Mouse (Mus musculus): Measurements from ENCODE around the gene Anpep. TPM values are rescaled to one million over a fixed set of nuclear protein-coding genes. Genes with fewer than 3 reads are reported as not detected.

Gene Anpep
- 10 to 100 TPM; 13.7 to 17.4 TPM for total RNA-seq (2021)

DNA sequence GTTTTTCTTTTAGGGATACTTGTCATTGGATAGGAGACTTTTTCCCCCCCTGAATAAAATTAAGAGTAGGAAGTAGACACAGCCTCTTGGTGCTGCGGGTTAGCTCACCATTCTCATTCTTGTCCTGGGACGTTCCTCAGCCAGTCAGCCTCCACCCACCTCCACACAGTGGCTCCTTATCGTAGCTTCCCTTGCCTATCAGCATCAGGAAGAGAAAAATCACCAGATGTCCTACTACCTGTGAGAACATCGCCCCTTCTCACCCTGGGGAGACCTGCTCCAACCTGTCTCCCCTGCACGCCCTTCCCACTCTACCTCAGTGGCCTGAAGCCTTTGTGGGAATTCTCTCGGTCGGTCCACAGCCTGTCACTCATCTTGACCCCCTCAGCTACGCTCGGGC is at the start of gene Anpep:
Gene Anpep (minus strand): TSS at position 249 of the 400 bp plus-strand sequence.
- intact Hi-C loops (cut with DNase I): no loop called here
- no peak for DNase-seq (ENCODE audit: low spot score)

DNA sequence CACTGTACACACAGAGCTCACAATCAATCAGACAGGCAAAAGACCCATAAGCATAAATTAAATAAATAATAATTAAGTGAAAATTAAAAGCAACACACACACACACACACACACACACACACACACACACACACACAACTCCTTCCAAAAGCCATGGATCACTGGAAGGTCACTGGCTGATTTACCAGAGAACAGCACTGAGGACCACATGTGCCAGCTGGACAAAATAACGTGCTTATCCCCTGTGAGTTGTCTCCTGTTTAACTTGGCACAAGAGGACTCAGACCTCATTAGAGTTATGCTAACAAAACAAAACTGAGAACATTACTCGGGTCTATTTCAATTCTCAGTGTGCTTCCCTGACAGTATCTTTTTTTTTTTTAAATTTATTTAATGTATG is 46.5 kb upstream of the Anpep start:
- peak; percentile 28 for DNase-seq (ENCODE audit: low spot score)
- intact Hi-C loops (cut with DNase I): no loop called here

DNA sequence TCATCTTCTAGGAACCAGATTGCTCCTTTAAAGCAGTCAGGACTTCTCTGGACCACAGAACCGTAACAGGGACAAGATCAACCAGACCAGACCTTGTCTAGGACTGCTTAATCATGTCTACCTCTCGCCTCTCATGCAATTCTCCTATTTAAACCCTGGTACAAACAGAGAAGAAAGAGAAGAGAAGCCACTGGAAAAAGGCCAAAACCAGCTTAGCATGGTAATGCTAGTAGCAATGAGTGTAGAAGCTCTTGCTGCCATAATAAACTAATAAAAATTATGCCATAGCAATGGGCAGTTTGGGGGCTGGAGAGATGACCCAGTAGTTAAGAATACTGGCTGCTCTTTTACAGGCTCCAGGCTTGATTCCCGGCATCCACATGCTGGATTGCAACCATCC is 46.1 kb upstream of the Anpep start:
- DNase-seq (ENCODE audit: low spot score): no peak
- intact Hi-C loops (cut with DNase I): no loop called here

DNA sequence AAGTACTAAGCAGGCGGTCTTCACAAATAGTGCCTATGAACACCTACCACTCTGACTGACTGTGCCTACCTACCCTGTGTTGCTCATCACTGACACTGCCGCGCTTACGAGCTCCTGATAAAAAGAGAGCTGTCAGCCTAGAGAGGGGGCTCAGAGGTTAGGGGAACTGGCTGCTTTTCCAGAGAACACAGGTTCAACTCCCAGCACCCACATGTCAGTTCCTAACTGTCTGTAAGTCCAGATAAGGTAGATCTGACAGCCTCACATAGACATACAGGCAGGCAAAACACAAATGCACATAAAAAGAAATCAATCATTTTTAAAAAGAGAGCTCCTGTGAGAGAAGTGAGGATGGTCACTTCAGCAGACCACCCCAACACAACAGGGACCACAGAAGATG is 44.3 kb upstream of the Anpep start:
- intact Hi-C loops (cut with DNase I): no loop called here
- no peak for DNase-seq (ENCODE audit: low spot score)

DNA sequence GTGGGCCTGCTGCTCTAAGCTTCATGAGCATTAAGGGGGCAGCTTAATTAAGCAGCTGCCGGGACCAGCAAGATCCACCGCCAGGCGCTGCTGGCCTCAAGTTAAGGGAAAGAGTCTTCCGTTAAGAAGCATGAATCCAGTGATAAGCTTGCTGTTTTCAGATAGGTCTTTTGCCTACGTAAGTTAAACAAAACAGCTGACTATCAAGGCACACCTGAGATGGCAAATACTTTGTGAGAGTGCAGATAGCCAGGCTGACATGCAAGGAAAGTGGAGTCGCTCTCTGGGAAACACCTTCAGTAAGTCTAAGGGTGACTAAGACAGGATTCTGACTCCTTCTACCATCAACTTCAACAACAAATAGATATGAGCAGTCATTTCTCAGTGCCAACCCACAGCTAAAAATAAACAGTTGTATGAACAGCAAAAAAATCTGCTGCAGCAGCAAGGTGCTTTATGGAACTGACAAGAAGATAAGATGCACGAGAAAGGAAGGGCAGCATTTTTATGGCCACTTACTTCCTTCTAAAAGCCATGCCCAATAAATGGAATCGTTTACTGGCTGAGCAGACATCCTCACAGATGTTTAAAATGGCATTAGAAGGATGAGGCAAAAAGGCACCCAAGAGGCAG is 42.4 kb upstream of the Anpep start:
- intact Hi-C loops (cut with DNase I): no loop called here
- no peak for DNase-seq (ENCODE audit: low spot score)

DNA sequence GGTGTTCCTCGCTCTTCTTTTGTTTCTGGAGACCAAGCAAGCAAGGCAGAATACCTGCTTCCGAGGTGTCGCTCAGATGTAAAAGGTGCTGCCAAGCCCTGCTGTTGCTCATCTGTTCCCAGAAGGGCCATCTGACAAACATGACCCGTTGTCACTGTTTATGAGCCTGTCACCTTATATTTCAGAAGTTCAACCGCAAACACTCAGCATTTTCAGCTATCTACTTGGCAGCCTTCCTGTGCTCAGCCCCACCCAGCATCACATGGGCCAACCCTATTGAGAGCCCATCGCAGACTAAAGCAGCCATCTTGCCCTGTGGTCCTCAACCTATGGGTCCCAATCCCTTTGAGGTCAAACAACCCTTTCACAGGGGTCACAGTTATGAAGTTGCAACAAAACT is 39.9 kb upstream of the Anpep start:
- DNase-seq (ENCODE audit: low spot score): no peak
- intact Hi-C loops (cut with DNase I): no loop called here

DNA sequence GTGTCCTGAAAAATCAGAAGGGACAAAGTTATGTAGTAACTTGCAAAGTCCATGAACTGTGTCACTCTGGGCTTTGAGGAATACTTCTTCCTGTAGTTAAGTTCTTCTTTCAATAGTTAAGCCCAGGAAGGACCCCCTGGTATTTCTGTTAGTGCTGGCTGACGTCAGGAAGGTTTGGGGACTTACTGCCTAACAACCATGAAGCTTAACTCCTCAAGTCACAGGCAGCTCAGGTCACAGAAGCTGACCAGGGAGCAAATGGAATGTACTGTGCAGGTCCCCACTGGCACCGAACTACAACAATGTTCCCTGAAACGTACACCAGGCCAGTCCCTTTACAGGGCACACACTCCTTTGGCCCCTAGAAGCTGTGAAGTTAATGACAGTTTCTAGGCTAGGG is 34.4 kb upstream of the Anpep start:
- intact Hi-C loops (cut with DNase I): no loop called here
- no peak for DNase-seq (ENCODE audit: low spot score)

DNA sequence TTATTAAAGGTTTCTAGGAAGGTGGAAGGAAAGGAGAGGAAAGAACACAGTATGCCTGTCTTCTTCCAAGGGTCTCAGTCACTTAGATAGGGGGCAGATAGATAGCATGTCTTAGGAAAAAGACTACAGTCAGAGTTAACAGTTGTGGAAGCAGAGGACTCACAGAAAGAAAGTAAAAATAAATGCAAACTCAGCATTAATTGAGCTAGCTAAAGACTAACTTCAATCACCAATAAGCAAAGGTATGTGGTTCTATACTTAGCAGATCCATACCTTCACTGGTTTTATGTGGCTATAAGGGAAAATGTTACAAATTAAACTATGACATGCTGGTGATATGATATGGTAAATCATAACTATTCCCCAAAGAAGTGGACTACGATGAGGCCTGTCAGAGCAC is 33.9 kb upstream of the Anpep start:
- DNase-seq (ENCODE audit: low spot score): no peak
- intact Hi-C loops (cut with DNase I): no loop called here

DNA sequence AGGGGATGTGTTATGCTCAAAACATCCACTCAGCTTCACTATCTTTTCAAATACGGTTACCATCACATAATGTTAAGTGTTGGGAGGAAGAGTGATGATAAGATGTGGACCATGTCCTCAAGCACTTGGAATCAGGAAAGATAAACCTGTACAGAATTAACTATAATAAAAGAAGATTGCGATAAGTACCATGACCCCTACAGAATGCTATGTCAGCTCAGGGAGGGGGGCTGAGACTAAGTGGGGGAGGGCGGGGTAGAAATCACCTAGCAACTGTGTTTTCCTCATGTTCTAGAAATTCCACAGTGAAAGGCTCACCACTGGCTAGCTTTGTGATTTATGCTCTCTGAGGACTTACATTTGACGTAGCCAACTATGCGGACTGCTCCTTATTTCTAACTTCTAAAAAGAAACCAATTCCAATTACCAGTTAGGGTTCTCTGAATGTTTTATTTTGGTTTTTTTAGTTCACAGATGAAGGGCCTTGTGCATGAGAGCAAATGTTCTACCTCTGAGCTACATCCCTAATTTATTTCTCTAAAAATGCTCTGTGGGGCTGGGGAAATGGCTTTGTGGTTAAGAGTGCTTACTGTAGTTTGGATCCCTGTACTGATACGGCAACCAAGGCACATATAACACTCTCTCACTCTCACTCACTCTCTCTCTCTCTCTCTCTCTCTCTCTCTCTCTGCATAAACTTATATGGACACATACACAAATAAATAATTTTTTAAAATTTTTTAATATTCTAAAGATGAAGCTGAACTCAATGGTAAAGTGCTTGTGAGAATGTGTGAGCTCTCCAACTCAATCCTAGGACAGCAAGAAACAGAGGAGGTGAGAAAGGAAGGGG is 31.9 kb upstream of the Anpep start:
- DNase-seq (ENCODE audit: low spot score): no peak
- intact Hi-C loops (cut with DNase I): no loop called here

DNA sequence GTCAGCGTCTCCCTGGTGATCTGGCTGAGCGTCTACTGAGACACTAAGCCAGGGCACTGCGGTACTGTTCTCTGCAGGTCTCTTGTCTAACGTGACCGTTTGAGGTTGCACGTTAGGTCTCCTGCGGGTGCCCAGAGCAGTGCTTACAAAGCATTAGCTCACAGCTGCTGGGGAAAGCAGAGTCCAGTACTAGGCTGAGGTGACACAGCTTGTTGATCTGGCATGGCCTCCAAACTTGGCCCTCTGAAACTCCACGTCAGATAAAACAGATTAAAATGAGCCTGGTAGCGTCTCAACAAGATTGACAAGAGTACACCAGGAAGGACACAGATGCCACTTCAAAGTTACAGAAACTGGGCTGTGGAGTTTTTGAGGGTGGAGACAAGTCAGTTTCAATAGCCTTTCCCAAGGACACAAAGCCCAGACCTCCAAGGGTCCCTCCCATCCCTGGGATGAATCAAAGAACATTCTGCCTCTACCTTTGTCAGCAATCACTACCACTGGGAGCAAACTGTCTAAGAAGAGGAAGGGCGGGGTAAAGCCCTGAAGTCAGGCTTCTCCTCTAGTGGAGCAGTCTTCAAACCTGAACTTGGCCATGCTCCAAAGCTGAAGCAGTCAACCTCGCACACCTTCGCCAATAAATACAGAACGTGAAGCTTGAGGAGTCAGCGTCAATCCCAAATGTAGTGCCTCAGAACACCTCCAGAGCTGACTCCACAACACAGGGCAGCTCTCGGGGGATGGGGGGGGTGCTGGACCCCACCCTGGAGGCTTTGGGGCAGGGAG is 29.8 kb upstream of the Anpep start:
- intact Hi-C loops (cut with DNase I): no loop called here
- DNase-seq (ENCODE audit: low spot score): no peak

DNA sequence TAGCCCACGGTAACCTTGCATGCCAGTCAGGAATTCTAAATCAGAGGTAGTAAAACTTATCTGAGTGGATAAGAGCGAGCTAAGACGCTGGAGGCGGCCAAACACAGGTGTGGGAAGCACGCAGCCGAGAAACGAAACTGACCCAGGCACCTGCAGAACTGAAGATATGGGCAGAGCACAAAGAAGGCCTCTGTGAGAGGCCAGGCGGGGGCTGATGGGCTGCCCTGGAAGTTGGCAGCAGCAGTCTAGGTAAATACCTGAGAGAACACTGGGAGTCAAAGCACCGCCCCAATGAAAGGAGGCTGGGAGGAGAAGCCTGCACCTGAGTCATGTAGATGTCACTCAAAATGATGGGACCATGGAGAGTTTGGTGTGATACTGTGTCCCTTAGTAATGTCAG is 27.7 kb upstream of the Anpep start:
- DNase-seq (ENCODE audit: low spot score): no peak
- intact Hi-C loops (cut with DNase I): no loop called here

DNA sequence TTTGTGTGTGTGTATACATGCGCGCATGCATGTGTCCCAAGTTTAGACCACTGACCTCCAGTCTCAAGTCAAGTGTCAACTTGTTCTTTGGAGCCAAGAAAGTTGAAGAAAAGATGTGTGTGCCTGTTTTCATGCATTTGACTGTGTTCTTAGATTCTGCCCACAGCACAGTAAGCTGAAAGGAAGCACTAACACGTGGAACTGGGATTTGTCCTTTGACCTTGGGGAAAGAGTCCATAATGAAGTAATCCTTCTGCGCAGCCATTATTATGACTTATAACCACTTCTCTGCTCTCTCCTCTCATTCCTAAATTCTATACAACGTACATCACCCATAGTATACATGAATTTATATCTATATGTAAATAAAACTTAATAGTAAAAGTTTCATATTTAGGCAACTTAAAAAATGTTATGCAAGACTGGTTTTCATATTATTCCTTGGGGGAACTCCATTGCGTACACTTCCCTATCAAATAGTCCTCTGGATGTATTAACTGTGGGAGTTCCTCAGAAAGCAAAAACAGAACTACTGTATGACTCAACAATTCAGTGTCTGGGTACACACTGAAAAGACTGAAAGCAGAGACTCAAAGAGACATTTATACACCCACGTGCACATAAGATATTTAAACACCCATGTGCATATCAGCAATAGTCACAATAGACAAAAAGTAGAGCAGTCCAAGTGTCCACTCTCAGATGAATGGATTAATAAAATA is 22.9 kb upstream of the Anpep start:
- DNase-seq (ENCODE audit: low spot score): no peak
- intact Hi-C loops (cut with DNase I): no loop called here

DNA sequence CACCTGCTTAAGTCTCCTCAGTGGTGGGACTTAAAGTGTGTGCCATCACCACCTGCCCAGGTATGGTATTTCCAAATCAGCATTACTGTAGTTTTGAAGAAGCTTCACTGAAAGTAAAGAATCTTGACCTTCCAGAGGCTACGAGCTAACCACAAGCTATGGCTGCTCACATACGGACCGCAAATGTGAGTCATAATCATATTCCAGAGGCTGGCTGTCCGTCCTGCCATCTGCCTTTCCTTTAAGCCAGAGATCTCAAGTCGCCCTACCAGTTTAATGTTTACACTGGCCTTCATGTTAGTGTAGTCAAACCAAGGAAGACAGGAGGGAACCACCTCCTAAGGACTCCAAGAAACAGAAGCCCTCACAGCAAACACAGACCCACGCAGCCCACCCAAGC is 21.0 kb upstream of the Anpep start:
- intact Hi-C loops (cut with DNase I): no loop called here
- no peak for DNase-seq (ENCODE audit: low spot score)

DNA sequence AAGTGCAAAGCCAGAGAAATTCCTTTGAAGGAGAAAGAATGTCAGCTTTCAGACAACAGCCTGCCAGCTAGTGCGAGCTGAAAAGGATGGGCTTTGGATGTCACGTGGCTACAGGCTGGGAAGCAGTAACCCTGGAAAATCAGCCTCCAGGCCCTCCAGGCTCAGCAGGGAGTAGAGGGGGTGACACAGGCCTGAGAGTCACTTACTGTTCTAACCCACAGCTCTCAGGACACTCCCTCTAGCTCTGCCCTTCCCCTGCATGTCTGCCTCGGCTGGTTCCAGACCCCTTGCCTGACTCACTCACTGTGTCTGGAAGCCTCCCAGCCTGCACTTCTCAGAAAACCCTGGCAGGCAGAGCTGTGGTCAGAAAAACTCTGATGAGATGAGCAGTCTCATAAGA is 20.1 kb upstream of the Anpep start:
- intact Hi-C loops (cut with DNase I): no loop called here
- DNase-seq (ENCODE audit: low spot score): peak; percentile 45

DNA sequence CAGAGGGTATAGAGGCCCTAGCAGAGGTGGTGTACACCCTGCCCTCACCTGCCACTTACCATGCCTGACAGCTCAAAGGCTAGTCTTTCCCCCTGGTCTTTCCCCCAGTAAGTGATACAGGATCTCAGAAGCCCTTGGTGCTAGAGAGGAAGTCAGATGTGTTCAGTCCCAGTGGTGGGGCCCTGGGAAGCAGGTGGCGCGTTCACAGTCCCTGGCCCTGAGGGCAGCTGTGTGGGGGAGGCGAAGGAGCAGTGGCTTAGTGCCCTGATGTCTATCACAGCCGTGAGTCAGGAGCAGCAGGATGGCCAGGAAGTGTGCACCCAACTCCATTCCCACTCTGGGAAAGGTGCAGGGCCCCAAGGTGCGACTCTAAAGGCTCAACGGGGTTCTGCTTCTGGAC is 19.2 kb upstream of the Anpep start:
- no peak for DNase-seq (ENCODE audit: low spot score)
- intact Hi-C loops (cut with DNase I): no loop called here

DNA sequence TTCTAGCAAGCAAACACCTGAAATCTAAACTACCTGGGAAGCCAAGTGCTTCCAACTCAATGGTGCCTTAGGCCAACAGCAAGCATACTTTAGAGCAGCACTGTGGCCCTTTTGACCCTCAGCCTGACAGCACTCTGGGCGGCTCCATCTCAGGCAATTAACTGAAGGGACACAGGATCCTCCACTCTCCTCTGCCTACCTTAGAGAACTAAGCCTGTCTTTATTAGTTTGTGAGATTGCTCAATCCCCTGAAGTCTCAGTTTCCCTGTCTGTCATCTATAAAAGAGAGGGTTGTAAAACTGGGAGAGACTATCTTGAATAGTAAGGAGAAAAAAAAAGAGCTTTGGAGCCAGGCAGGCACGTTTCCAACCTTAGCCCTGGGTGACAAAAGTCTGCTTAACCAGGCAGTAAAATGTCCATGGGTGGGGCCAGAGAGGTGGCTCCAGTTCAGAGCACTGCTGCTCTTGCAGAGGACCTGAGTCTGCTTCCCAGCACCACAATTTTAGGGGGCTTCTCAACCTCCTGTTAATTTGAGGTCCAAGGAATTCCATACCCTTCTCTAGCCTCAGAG is 17.7 kb upstream of the Anpep start:
- intact Hi-C loops (cut with DNase I): no loop called here
- no peak for DNase-seq (ENCODE audit: low spot score)

DNA sequence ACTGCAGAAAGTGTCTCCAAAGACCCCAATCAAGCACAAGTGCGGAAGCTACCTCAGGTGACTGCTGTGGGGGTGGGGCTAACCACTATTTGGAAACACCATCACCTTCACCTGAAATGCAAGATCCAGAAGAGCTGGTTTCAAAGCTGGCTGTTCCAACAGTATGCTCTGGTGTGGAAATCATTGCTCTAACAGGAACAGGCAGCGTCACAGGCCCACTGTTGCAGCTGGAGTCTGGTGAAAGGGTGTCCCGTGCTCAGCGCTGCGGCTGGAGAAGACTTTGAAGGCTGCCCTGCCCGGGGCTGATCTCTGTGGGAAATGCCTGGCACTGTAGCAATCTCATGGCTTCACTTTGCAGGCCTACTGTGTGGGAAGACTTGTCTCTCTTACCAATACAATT is 12.5 kb upstream of the Anpep start:
- intact Hi-C loops (cut with DNase I): no loop called here
- DNase-seq (ENCODE audit: low spot score): no peak

DNA sequence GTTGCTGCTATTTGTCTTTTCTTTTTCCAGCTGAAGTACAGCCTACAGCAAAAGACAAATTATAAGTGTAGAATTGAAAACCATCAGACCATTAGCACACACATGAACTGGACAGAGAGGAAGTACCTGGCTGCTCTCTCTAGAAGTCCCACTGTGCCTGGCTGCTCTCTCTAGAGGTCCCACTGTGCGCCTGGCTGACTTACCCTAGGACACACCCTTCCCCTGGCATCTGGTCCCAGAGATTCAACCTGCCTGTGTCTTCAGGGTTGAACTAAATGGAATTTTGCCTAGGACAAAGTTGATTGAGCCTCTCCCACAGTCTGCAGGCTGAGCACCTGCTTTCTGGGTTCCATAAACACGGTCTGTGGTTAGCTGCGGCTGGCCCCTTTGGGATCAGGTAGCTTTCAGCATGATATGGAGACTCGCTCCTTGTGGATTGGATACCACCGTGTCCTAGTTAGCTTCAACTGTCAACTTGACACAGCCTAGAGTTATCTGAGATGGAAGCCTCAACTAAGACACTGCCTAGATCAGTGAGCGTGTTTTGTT is 11.0 kb upstream of the Anpep start:
- intact Hi-C loops (cut with DNase I): no loop called here

DNA sequence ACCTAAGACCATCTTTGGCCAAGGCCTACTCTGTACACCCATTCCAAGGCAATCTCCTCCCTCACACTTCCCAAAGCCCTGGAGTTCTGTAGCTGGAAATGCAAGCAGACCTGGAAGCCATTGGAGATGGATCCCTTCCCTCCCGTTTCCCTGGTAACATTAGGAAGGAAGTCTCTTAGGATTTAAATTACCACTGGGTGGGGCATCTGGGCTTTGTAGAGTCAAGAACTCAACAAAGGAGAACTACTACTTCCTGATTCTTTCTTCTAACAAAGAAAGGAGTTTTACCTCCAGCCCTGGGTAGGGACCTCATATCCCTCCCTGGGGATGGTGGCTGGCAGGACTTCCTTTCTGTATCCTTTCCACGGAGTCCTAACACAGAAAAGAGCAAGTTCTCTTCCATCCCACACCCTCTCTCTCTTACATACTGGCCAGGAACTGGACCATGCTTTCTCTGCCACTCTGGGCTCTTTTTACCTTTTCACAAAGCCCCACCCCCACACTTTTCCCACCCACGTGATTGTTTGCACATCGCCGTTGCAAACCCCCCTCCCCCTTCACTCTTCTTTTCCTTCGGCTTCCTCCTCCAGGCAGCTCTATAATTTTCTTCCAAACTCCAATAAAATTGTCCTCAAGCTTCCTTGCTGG is 8.3 kb upstream of the Anpep start:
- intact Hi-C loops (cut with DNase I): no loop called here
- no peak for DNase-seq (ENCODE audit: low spot score)

More for the DNA sequence above, 11.0 kb upstream of the Anpep start:
- no peak for DNase-seq (ENCODE audit: low spot score)

Data from heart, postnatal 25 days (tissue).